In genomic region chr11:97642746-97643145, GRCm38 (mm10) we compare ENCODE assay signal across 16 mouse cellular contexts. TPM values are rescaled to one million over a fixed set of nuclear protein-coding genes. Genes with fewer than 3 reads are reported as not detected.
DNase-seq lines count a peak whose midpoint lies in the region; ATAC-seq and TF ChIP-seq lines count a peak whose summit lies in the region.
"Had no signal": no experiment of that assay in that cellular context is flagged by ENCODE, and none has a peak within 500 bp of the region (broad histone marks: within the 10 kb centered on the region; RNA-seq: fewer than 3 reads in every experiment).

No protein-coding gene starts in this region.

- H3K27me3 ChIP-seq in heart, adult 2 months (ENCODE audit: control insufficient read depth, insufficient read depth, low read length), result no peaks in the 10 kb centered on the region
- H3K27me3 ChIP-seq in liver, postnatal 0 days (ENCODE audit: insufficient read depth, low read length), result no peaks in the 10 kb centered on the region
- H3K27me3 ChIP-seq in ES-Bruce4 (ENCODE audit: control insufficient read depth, insufficient read depth, low read length, poor library complexity, severe bottlenecking), result no peaks in the 10 kb centered on the region
- H3K27me3 ChIP-seq: hindbrain, embryonic 15.5 days; liver, embryonic 15.5 days; midbrain, embryonic 12.5 days had no signal

- no peaks in the 10 kb centered on the region for H3K79me2 ChIP-seq in heart, adult 2 months (replicated peaks; ENCODE audit: control insufficient read depth, insufficient read depth, low read length)

- no peaks in the 10 kb centered on the region for H3K9me3 ChIP-seq in liver, postnatal 0 days (ENCODE audit: low read length)
- no peaks in the 10 kb centered on the region for H3K9me3 ChIP-seq in ES-Bruce4 (replicated peaks; ENCODE audit: control insufficient read depth, insufficient read depth, low read length, poor library complexity, severe bottlenecking)
- H3K9me3 ChIP-seq: hindbrain, embryonic 15.5 days; liver, embryonic 15.5 days; midbrain, embryonic 12.5 days had no signal

- peak; percentile 30 for TF ChIP-seq CTCF in heart, adult 2 months (IDR thresholded peaks at IDR 0.05)
- TF ChIP-seq CTCF in liver, postnatal 0 days (IDR thresholded peaks at IDR 0.05; ENCODE audit: low read depth), result peak; percentile 39
- peak; percentile 45 for TF ChIP-seq CTCF in ES-Bruce4 (IDR thresholded peaks at IDR 0.05; ENCODE audit: low read depth, low read length)

- H3K36me3 ChIP-seq in heart, adult 2 months (ENCODE audit: control insufficient read depth, insufficient read depth, low read length), result no peaks in the 10 kb centered on the region
- H3K36me3 ChIP-seq in liver, postnatal 0 days (replicated peaks; ENCODE audit: insufficient read depth, low read length), result no peaks in the 10 kb centered on the region
- no peaks in the 10 kb centered on the region for H3K36me3 ChIP-seq in ES-Bruce4 (ENCODE audit: control insufficient read depth, insufficient read depth, low read length, poor library complexity, severe bottlenecking)
- H3K36me3 ChIP-seq: forebrain, embryonic 12.5 days; hindbrain, embryonic 15.5 days; liver, embryonic 15.5 days; midbrain, embryonic 12.5 days had no signal

- intact Hi-C loops in heart, adult 2 months (cut with DNase I), result no loop called here

- WGBS in heart, adult 2 months, result 50% methylated on average over 2 of the region's 2 CpGs
- WGBS in liver, postnatal 0 days (ENCODE audit: insufficient replicate concordance), result 39% methylated on average over 2 of the region's 2 CpGs

- H3K9ac ChIP-seq in heart, adult 2 months (ENCODE audit: low read depth, low read length), result no peak overlapping the region
- H3K9ac ChIP-seq in liver, postnatal 0 days (replicated peaks), result no peak overlapping the region
- no peak overlapping the region for H3K9ac ChIP-seq in ES-Bruce4 (ENCODE audit: low read depth, poor library complexity, severe bottlenecking)
- H3K9ac ChIP-seq: forebrain, embryonic 12.5 days; hindbrain, embryonic 15.5 days; liver, embryonic 15.5 days; midbrain, embryonic 12.5 days had no signal

- no peak overlapping the region for H3K27ac ChIP-seq in heart, adult 2 months
- no peak overlapping the region for H3K27ac ChIP-seq in liver, postnatal 0 days (ENCODE audit: low read depth)
- no peak overlapping the region for H3K27ac ChIP-seq in ES-Bruce4 (ENCODE audit: insufficient read depth, low read length)
- H3K27ac ChIP-seq: forebrain, embryonic 12.5 days; hindbrain, embryonic 15.5 days; liver, embryonic 15.5 days; midbrain, embryonic 12.5 days had no signal

- no peak overlapping the region for H3K4me2 ChIP-seq in liver, postnatal 0 days (ENCODE audit: low read depth, low read length)
- H3K4me2 ChIP-seq: forebrain, embryonic 12.5 days; heart, embryonic 11.5 days; hindbrain, embryonic 15.5 days; liver, embryonic 15.5 days; midbrain, embryonic 12.5 days had no signal

- no peak for DNase-seq in heart, adult 2 months
- no peak for DNase-seq in heart, adult 9 months (ENCODE audit: low spot score in 2 of 2)
- DNase-seq in liver, postnatal 0 days, result no peak
- DNase-seq in liver (no peak), ZHBTc4 (ENCODE audit: low read depth, low spot score) (peak; percentile 59)
- no peak for DNase-seq in kidney, postnatal 25 days
- DNase-seq: adrenal gland, postnatal 36 days; gastrocnemius, postnatal 25 days; kidney, adult 8-10 months; lung, postnatal 4 days had no signal

- H3K4me1 ChIP-seq in heart, adult 2 months (ENCODE audit: control insufficient read depth, insufficient read depth, low read length), result no peaks in the 10 kb centered on the region
- no peaks in the 10 kb centered on the region for H3K4me1 ChIP-seq in liver, postnatal 0 days (ENCODE audit: insufficient read depth)
- H3K4me1 ChIP-seq in ES-Bruce4 (ENCODE audit: control insufficient read depth, insufficient read depth, low read length), result no peaks in the 10 kb centered on the region
- H3K4me1 ChIP-seq: forebrain, embryonic 12.5 days; hindbrain, embryonic 15.5 days; liver, embryonic 15.5 days; midbrain, embryonic 12.5 days had no signal

- ATAC-seq in liver, postnatal 0 days, result no peak

- H3K4me3 ChIP-seq in heart, adult 2 months, result no peak overlapping the region
- H3K4me3 ChIP-seq in liver, postnatal 0 days (ENCODE audit: low read depth, low read length), result no peak overlapping the region
- H3K4me3 ChIP-seq in ES-Bruce4 (ENCODE audit: low read depth, low read length), result no peak overlapping the region
- H3K4me3 ChIP-seq: forebrain, embryonic 12.5 days; hindbrain, embryonic 15.5 days; liver, embryonic 15.5 days; midbrain, embryonic 12.5 days had no signal

- TF ChIP-seq POLR2A in heart, adult 2 months (IDR thresholded peaks at IDR 0.05; ENCODE audit: insufficient read depth, low read depth, low read length), result no peak
- TF ChIP-seq POLR2A in ES-Bruce4 (IDR thresholded peaks at IDR 0.05; ENCODE audit: insufficient read depth, low read length), result no peak

- no peak for TF ChIP-seq EP300 in heart, adult 2 months (IDR thresholded peaks at IDR 0.05; ENCODE audit: insufficient read depth, low read depth, low read length)
- no peak for TF ChIP-seq EP300 in liver, postnatal 0 days (IDR thresholded peaks at IDR 0.05; ENCODE audit: low read depth)
- TF ChIP-seq EP300 in ES-Bruce4 (IDR thresholded peaks at IDR 0.05; ENCODE audit: insufficient read depth, low read depth, low read length), result no peak

RNA-seq across cellular contexts. Expression of gene Epop, which starts 13.2 kb away (rescaled TPM):
- 1 to 10 TPM; 1.4 to 2.6 TPM for total RNA-seq in heart, adult 2 months (2021)
- 0.44 and 0.61 TPM in 2 replicates for polyA plus RNA-seq in heart, adult 2 months (2012; rRNA removed)
- 1.1 and 1.6 TPM in 2 replicates for polyA plus RNA-seq in liver, postnatal 0 days (2015; fragmentation: Nextera tagmentation; extraction: Ambion mirVana)
- 39.3 and 44.1 TPM in 2 replicates for polyA plus RNA-seq in ES-Bruce4 (2011; ENCODE audit: insufficient read depth, insufficient read length, low read depth, missing spikeins)

RNA-seq across cellular contexts. Expression of gene Mllt6, which starts 20.5 kb away (rescaled TPM):
- 10 to 100 TPM; 67.1 to 72.5 TPM for total RNA-seq in heart, adult 2 months (2021)
- polyA plus RNA-seq in heart, adult 2 months (2012; rRNA removed), result 37.9 and 46.2 TPM in 2 replicates
- polyA plus RNA-seq in liver, postnatal 0 days (2015; fragmentation: Nextera tagmentation; extraction: Ambion mirVana), result 0.32 and 0.38 TPM in 2 replicates
- polyA plus RNA-seq in ES-Bruce4 (2011; ENCODE audit: insufficient read depth, insufficient read length, low read depth, missing spikeins), result 23.7 and 25.2 TPM in 2 replicates

RNA-seq across cellular contexts. Expression of gene Cisd3, which starts 42.9 kb away (rescaled TPM):
- total RNA-seq in heart, adult 2 months (2021), result 100 to 1,000 TPM; 130 to 137 TPM
- polyA plus RNA-seq in heart, adult 2 months (2012; rRNA removed), result 82.7 and 106 TPM in 2 replicates
- polyA plus RNA-seq in liver, postnatal 0 days (2015; fragmentation: Nextera tagmentation; extraction: Ambion mirVana), result 54.6 and 63.7 TPM in 2 replicates
- 62.3 and 77.2 TPM in 2 replicates for polyA plus RNA-seq in ES-Bruce4 (2011; ENCODE audit: insufficient read depth, insufficient read length, low read depth, missing spikeins)

RNA-seq across cellular contexts. Expression of gene Pcgf2, which starts 57.6 kb away (rescaled TPM):
- total RNA-seq in heart, adult 2 months (2021), result 1 to 10 TPM; 4.1 to 5.6 TPM
- 9.5 and 17.8 TPM in 2 replicates for polyA plus RNA-seq in heart, adult 2 months (2012; rRNA removed)
- 1.9 TPM in 2 replicates for polyA plus RNA-seq in liver, postnatal 0 days (2015; fragmentation: Nextera tagmentation; extraction: Ambion mirVana)
- polyA plus RNA-seq in ES-Bruce4 (2011; ENCODE audit: insufficient read depth, insufficient read length, low read depth, missing spikeins), result 74.6 and 84.0 TPM in 2 replicates

Comparison
In these comparisons a context has a peak if more than half of its experiments do, and no peak if none do; other contexts are left out.
1. RNA of gene Epop, which starts 13.2 kb away (polyA plus RNA-seq): 39.3 to 44.1 TPM in ES-Bruce4; 1.1 to 1.6 TPM in liver, postnatal 0 days and 0.44 to 0.61 TPM in heart, adult 2 months; every median in the first group is over 10 times any median in the second.
2. RNA of gene Mllt6, which starts 20.5 kb away (polyA plus RNA-seq): 37.9 to 46.2 TPM in heart, adult 2 months and 23.7 to 25.2 TPM in ES-Bruce4; 0.32 to 0.38 TPM in liver, postnatal 0 days; every median in the first group is over 10 times any median in the second.
3. Peak in every context shown above with its lines, with median percentiles within 50 percentile points of each other: CTCF ChIP-seq.